Mouse (Mus musculus) embryonic fibroblast, embryonic 13.5 days (primary cell): ENCODE measurements around the gene Tubg1. TPM values are rescaled to one million over a fixed set of nuclear protein-coding genes. Genes with fewer than 3 reads are reported as not detected.

Experiments
- H3K27ac ChIP-seq: 2 replicates; pipeline ENCODE4 v1.5.1; 2012; ENCODE audit warnings: low read length, control low read depth, inconsistent platforms; ENCODE audit not compliant: insufficient read depth
- H3K4me1 ChIP-seq: 2 replicates; pipeline ENCODE4 v1.6.1; 2011; ENCODE audit warnings: low read length; ENCODE audit not compliant: control insufficient read depth, insufficient read depth
- H3K4me3 ChIP-seq: 2 replicates; pipeline ENCODE4 v1.5.1; 2011; ENCODE audit warnings: mild to moderate bottlenecking, control low read depth, low read length; ENCODE audit not compliant: insufficient read depth
- CTCF ChIP-seq: IDR thresholded peaks from 2 replicates; pipeline ENCODE4 v1.5.1; 2011; ENCODE audit warnings: mild to moderate bottlenecking, control low read depth, low read length, moderate library complexity, borderline replicate concordance; ENCODE audit not compliant: insufficient read depth
- POLR2A ChIP-seq: IDR thresholded peaks from 2 replicates; pipeline ENCODE4 v1.6.1; 2011; ENCODE audit warnings: low read depth, mild to moderate bottlenecking, control low read depth, low read length, moderate library complexity
- polyA plus RNA-seq: library from polyadenylated mRNA; stranded (reverse); fragments of >200 nt; gene quantifications from 2 replicates; pipeline ENCODE4 v1.2.4, GENCODE M21; 2011; ENCODE audit warnings: low read depth; ENCODE audit not compliant: missing spikeins, insufficient read length

Tubg1 gene
- polyA plus RNA-seq, 1 experiment, result 36.2 TPM

GRCm38 (mm10) chr11:101171721-101172433, 52.1 kb downstream of the Tubg1 start:
- Histone ChIP-seq H3K4me1 (peaks cover 7% of the 10 kb centered on the region), H3K4me3 (peak overlapping the region; percentile 45), H3K27ac (peak overlapping the region; percentile 91)
- TF ChIP-seq CTCF (no peak), POLR2A (peak; percentile 87)

GRCm38 (mm10) chr11:101172434-101172815, 52.7 kb downstream of the Tubg1 start:
- TF ChIP-seq POLR2A, result no peak
- TF ChIP-seq CTCF, result no peak
- Histone ChIP-seq H3K4me3 (peak overlapping the region; percentile 45), H3K4me1 (peaks cover 7% of the 10 kb centered on the region), H3K27ac (peak overlapping the region; percentile 91)

GRCm38 (mm10) chr11:101173112-101173511, 53.4 kb downstream of the Tubg1 start:
- Histone ChIP-seq H3K27ac (peak overlapping the region; percentile 52), H3K4me3 (no peak overlapping the region), H3K4me1 (peaks cover 7% of the 10 kb centered on the region)
- TF ChIP-seq POLR2A, result no peak; the same call in 1 of the 2 replicates
- TF ChIP-seq CTCF, result no peak

DNA sequence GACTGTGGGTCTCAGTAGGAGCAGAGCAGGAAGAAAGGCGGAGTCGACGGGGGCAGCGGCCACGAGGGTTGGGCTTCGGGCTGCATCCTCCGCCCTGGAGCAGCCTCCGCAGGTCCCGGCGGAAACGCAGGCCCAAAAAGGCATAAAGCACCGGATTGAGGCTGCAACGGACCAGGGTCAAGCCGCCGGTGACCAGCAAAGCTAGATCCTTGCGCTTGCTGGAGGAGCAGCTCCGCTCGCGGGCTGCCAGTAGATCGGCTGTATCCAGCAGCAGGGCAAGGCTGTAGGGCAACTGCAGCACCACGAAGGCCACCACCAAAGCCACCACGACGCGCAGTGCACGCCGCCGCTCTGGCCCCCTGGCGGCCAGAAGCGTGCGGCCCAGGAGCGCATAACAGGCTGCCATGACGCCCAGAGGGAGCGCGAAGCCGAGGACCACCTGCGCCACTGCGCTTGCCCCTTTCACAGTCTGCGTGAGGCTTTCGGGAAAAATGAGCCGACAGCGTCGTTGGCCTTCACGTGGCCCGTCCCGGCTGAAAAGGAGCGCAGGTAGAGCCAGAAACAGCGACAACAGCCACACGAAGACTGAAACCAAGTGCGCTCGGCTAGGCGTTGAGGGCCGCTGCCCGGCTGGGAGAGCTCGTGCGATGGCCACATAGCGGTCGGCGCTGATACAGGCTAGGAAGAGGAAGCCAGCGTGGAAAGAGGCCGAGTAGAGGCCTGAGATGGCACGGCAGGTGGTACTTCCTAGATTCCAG, 54.1 kb downstream of the Tubg1 start:
- TF ChIP-seq POLR2A (no peak; the same call in 1 of the 2 replicates), CTCF (peak; percentile 76)
- H3K4me3 ChIP-seq, result peak overlapping the region; percentile 3
- peaks cover 7% of the 10 kb centered on the region for H3K4me1 ChIP-seq
- H3K27ac ChIP-seq, result peak overlapping the region; percentile 52

DNA sequence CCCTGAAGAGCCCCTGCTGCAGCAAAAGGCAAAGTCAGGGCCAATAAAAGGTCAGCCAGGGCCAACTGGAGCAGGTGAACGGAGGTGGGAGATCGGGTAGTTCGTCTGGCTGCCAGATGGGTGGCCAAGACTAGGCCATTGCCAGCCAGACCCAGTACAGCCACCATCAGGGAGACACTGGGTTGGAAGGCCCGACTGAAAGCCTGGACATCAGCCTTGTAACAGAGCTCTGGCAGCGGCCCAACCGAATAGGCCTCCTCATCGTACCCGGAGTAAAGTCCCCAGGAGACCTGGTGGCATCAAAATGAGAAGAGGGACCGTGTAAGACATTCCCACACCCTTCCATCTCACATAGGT, 54.6 kb downstream of the Tubg1 start:
- Histone ChIP-seq H3K4me1 (peaks cover 7% of the 10 kb centered on the region), H3K4me3 (no peak overlapping the region), H3K27ac (no peak overlapping the region)

GRCm38 (mm10) chr11:101174851-101175628, 55.3 kb downstream of the Tubg1 start, which contains the start of gene Ccr10:
Gene Ccr10 (minus strand): TSS chr11:101175443.
- H3K4me1 ChIP-seq, result peaks cover 7% of the 10 kb centered on the region
- peak within 1 kb of the TSS; percentile 4; the same call in 1 of the 2 replicates for H3K4me3 ChIP-seq
- no peak within 1 kb of the TSS for H3K27ac ChIP-seq
- no peak for TF ChIP-seq POLR2A
- TF ChIP-seq CTCF, result no peak

More for the DNA sequence above, 54.6 kb downstream of the Tubg1 start:
- TF ChIP-seq POLR2A (no peak), CTCF (no peak)

GRCm38 (mm10) chr11:101175636-101176116, 55.9 kb downstream of the Tubg1 start:
- peaks cover 7% of the 10 kb centered on the region for H3K4me1 ChIP-seq
- TF ChIP-seq CTCF, result no peak
- TF ChIP-seq POLR2A, result no peak
- no peak overlapping the region for H3K27ac ChIP-seq
- H3K4me3 ChIP-seq, result no peak overlapping the region; the same call in 1 of the 2 replicates

Other genes starting within 250 kb of the Tubg1 start
- gene Stat3, start 180.4 kb upstream of the Tubg1 start, polyA plus RNA-seq, result 122 and 158 TPM in 2 replicates
- gene Cavin1, start 149.1 kb upstream of the Tubg1 start, polyA plus RNA-seq, result 387 and 486 TPM in 2 replicates
- 43.7 and 50.7 TPM in 2 replicates for gene Atp6v0a1, start 110.5 kb upstream of the Tubg1 start, polyA plus RNA-seq
- 21.8 and 24.9 TPM in 2 replicates for gene Naglu, start 49.9 kb upstream of the Tubg1 start, polyA plus RNA-seq
- 1.2 and 5.2 TPM in 2 replicates for gene Hsd17b1, start 41.5 kb upstream of the Tubg1 start, polyA plus RNA-seq
- gene Coasy, start 37.4 kb upstream of the Tubg1 start, polyA plus RNA-seq, result 14.9 and 15.0 TPM in 2 replicates
- gene Mlx, start 32.7 kb upstream of the Tubg1 start, polyA plus RNA-seq, result 29.9 and 30.1 TPM in 2 replicates
- 10.3 and 12.9 TPM in 2 replicates for gene Psmc3ip, start 24.5 kb upstream of the Tubg1 start, polyA plus RNA-seq
- 29.8 and 34.1 TPM in 2 replicates for gene Retreg3, start within 50 bp of the Tubg1 start, polyA plus RNA-seq
- gene Tubg2, start 36.0 kb downstream of the Tubg1 start, polyA plus RNA-seq, result 5.5 and 6.1 TPM in 2 replicates
- gene Cntnap1, start 50.6 kb downstream of the Tubg1 start, polyA plus RNA-seq, result 3.0 TPM in 2 replicates
- gene Plekhh3, start 51.4 kb downstream of the Tubg1 start, polyA plus RNA-seq, result 7.1 and 11.5 TPM in 2 replicates
- gene Ccr10, start 55.5 kb downstream of the Tubg1 start, polyA plus RNA-seq, result not detected in 2 replicates
- 13.9 and 14.4 TPM in 2 replicates for gene Ezh1, start 106.5 kb downstream of the Tubg1 start, polyA plus RNA-seq
- gene Ramp2, start 126.1 kb downstream of the Tubg1 start, polyA plus RNA-seq, result 2.3 and 2.7 TPM in 2 replicates
- 99.4 and 135 TPM in 2 replicates for gene Vps25, start 133.8 kb downstream of the Tubg1 start, polyA plus RNA-seq
- gene Wnk4, start 140.6 kb downstream of the Tubg1 start, polyA plus RNA-seq, result 1.8 and 2.0 TPM in 2 replicates
- 0.87 and 1.0 TPM in 2 replicates for gene Cntd1, start 159.1 kb downstream of the Tubg1 start, polyA plus RNA-seq
- 77.1 and 78.8 TPM in 2 replicates for gene Coa3, start 159.2 kb downstream of the Tubg1 start, polyA plus RNA-seq
- 77.3 and 86.3 TPM in 2 replicates for gene Becn1, start 182.3 kb downstream of the Tubg1 start, polyA plus RNA-seq
- 127 and 143 TPM in 2 replicates for gene Psme3, start 196.3 kb downstream of the Tubg1 start, polyA plus RNA-seq
- gene Aoc2, start 205.1 kb downstream of the Tubg1 start, polyA plus RNA-seq, result 1.3 and 1.7 TPM in 2 replicates
- gene Aoc3, start 210.7 kb downstream of the Tubg1 start, polyA plus RNA-seq, result 2.7 and 4.2 TPM in 2 replicates
- gene G6pc, start 247.6 kb downstream of the Tubg1 start, polyA plus RNA-seq, result not detected in 2 replicates